Mouse (Mus musculus): ENCODE results near the gene Ankrd44.

DNA sequence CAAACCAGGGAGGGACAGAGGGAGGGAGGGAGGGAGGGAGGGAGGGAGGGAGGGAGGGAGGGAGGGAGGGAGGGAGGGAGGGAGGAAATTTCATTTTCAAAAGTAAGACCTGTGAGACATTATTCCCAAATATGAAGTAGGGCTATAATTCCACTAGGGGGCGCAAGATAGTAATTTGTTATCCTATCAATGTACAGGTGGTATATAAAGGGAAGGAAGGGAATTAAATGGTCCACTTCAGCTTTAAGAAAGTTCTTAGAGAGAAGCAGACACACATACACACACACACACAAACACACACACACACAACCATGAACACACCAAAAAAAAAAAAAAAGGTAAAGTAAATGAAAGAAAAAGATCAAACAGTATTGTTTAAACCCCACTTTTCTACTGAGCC is 93.4 kb downstream of the Ankrd44 start:
- TF ChIP-seq CTCF (IDR thresholded peaks at IDR 0.05; ENCODE audit: extremely low read depth, insufficient read length, insufficient replicate concordance, low read depth, low read length), result no peak
- no peak for TF ChIP-seq POLR2A (IDR thresholded peaks at IDR 0.05; ENCODE audit: low read depth, low read length)

Data from small intestine, adult 2 months (tissue).